In the genomic region with DNA sequence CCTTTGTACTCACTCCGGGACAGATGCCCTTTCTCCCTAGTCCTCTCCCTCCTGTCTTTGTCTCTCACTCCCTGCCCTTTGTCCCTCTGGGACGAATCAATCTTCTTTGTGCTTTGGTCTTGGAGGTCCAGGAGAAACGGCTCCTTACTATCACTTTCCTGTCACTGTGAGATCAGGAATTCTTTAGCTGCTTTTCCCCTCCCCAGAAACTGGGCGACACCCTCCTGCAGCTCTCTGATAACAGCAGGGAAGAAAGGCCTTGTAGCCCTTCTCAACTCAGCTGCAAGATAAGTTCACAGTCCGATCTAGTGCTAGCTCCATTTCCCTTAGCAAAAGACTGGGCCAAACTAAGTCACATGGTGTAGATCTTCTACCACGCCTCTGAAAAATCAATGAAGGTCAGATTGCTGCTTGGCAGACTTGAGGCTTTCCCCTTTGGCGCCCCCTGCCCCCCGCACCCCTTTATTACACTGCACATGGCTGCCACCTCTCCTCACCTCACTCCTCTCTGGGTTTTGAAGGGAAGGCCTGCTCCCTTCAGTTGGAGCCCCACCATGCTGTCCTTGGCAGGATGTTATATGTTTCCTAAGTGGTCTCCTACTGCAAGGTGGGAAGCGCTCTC, we compare ENCODE assay signal across 8 mouse cellular contexts. TPM values are rescaled to one million over a fixed set of nuclear protein-coding genes. Genes with fewer than 3 reads are reported as not detected.
DNase-seq lines count a peak whose midpoint lies in the region; ATAC-seq and TF ChIP-seq lines count a peak whose summit lies in the region.
"Had no signal": no experiment of that assay in that cellular context is flagged by ENCODE, and none has a peak within 500 bp of the region (broad histone marks: within the 10 kb centered on the region; RNA-seq: fewer than 3 reads in every experiment).

No protein-coding gene starts in this region.

- H3K4me1 ChIP-seq in bone marrow macrophage, adult 2 months (ENCODE audit: control insufficient read depth, insufficient read depth, low read length): peaks cover 8% of the 10 kb centered on the region
- peaks cover 9% of the 10 kb centered on the region for H3K4me1 ChIP-seq in midbrain, embryonic 13.5 days (replicated peaks)

- DNase-seq in layer of hippocampus, adult 2 months (ENCODE audit: low spot score in 2 of 2): no peak
- no peak for DNase-seq in layer of hippocampus, postnatal 25 days (ENCODE audit: extremely low spot score in 1 of 2, low spot score in 1 of 2)
- DNase-seq in forelimb bud, embryonic 11.5 days (ENCODE audit: low read depth, low spot score): peak; percentile 37
- DNase-seq in gastrocnemius, postnatal 10 days: no peak
- no peak for DNase-seq in layer of hippocampus, postnatal 14 days (ENCODE audit: low spot score in 2 of 2)

- WGBS in midbrain, embryonic 13.5 days: 19% methylated on average over 9 of the region's 9 CpGs

- peaks cover 26% of the 10 kb centered on the region for H3K36me3 ChIP-seq in midbrain, embryonic 13.5 days

- peak; percentile 54 for TF ChIP-seq CTCF in layer of hippocampus, adult 2 months (conservative IDR thresholded peaks at IDR 0.05)
- peak; percentile 30; the same call in 1 of the 2 replicates for TF ChIP-seq CTCF in bone marrow macrophage, adult 2 months (IDR thresholded peaks at IDR 0.05; ENCODE audit: low read depth, low read length)

- H3K9ac ChIP-seq in midbrain, embryonic 13.5 days (replicated peaks): peak overlapping the region; percentile 8; the same call in 1 of the 2 replicates

- no peak overlapping the region for H3K27ac ChIP-seq in layer of hippocampus, adult 2 months
- no peak overlapping the region for H3K27ac ChIP-seq in bone marrow macrophage, adult 2 months (ENCODE audit: insufficient read depth, low read depth, low read length)
- H3K27ac ChIP-seq in midbrain, embryonic 13.5 days: no peak overlapping the region

- no peak overlapping the region for H3K4me3 ChIP-seq in layer of hippocampus, adult 2 months
- H3K4me3 ChIP-seq in bone marrow macrophage, adult 2 months (ENCODE audit: insufficient read depth, low read length): no peak overlapping the region
- no peak overlapping the region for H3K4me3 ChIP-seq in midbrain, embryonic 13.5 days (replicated peaks)

- H3K27me3 ChIP-seq in midbrain, embryonic 13.5 days: 0 out of 2 replicates have a peak, but pooled peaks cover 13% of the 10 kb centered on the region

- ATAC-seq in midbrain, embryonic 13.5 days: no peak

- no peak overlapping the region for H3K4me2 ChIP-seq in midbrain, embryonic 13.5 days (replicated peaks)

- no peaks in the 10 kb centered on the region for H3K9me3 ChIP-seq in midbrain, embryonic 13.5 days

- no peak for TF ChIP-seq POLR2A in bone marrow macrophage, adult 2 months (IDR thresholded peaks at IDR 0.05; ENCODE audit: borderline replicate concordance, low read depth, low read length)

RNA-seq across cellular contexts. Expression of gene BC017158, which starts 8.9 kb away (rescaled TPM):
- total RNA-seq in layer of hippocampus, adult 2 months (2021): 10 to 100 TPM; 26.5 to 27.0 TPM
- 10 to 100 TPM; 24.1 to 24.6 TPM for total RNA-seq in layer of hippocampus, postnatal 25 days (2021)
- 16.7 and 18.4 TPM in 2 replicates for polyA plus RNA-seq in bone marrow macrophage, adult 2 months (2012; ENCODE audit: insufficient read depth, insufficient read length, missing spikeins)
- polyA plus RNA-seq in midbrain, embryonic 13.5 days (2015; fragmentation: Nextera tagmentation; extraction: Ambion mirVana): 17.5 and 17.7 TPM in 2 replicates
- 10 to 100 TPM in 1 of 2 experiments, 1 to 10 TPM in 1; 7.0 to 11.9 TPM for total RNA-seq in gastrocnemius, postnatal 10 days (2021)
- 10 to 100 TPM; 23.6 to 24.6 TPM for total RNA-seq in layer of hippocampus, postnatal 14 days (2021)

RNA-seq across cellular contexts. Expression of gene Slc5a2, which starts 23.6 kb away (rescaled TPM):
- total RNA-seq in layer of hippocampus, adult 2 months (2021): not detected
- total RNA-seq in layer of hippocampus, postnatal 25 days (2021): not detected
- not detected in 2 replicates for polyA plus RNA-seq in bone marrow macrophage, adult 2 months (2012; ENCODE audit: insufficient read depth, insufficient read length, missing spikeins)
- polyA plus RNA-seq in midbrain, embryonic 13.5 days (2015; fragmentation: Nextera tagmentation; extraction: Ambion mirVana): not detected in 2 replicates
- total RNA-seq in gastrocnemius, postnatal 10 days (2021): not detected
- total RNA-seq in layer of hippocampus, postnatal 14 days (2021): not detected
- total RNA-seq: heart, postnatal 10 days had no signal

RNA-seq across cellular contexts. Expression of gene Tgfb1i1, which starts 42.4 kb away (rescaled TPM):
- total RNA-seq in layer of hippocampus, adult 2 months (2021): 10 to 100 TPM; 12.1 to 13.9 TPM
- 10 to 100 TPM; 16.3 to 20.4 TPM for total RNA-seq in layer of hippocampus, postnatal 25 days (2021)
- 1.2 and 1.7 TPM in 2 replicates for polyA plus RNA-seq in bone marrow macrophage, adult 2 months (2012; ENCODE audit: insufficient read depth, insufficient read length, missing spikeins)
- 21.7 and 23.0 TPM in 2 replicates for polyA plus RNA-seq in midbrain, embryonic 13.5 days (2015; fragmentation: Nextera tagmentation; extraction: Ambion mirVana)
- 10 to 100 TPM; 23.1 to 30.3 TPM for total RNA-seq in gastrocnemius, postnatal 10 days (2021)
- total RNA-seq in layer of hippocampus, postnatal 14 days (2021): 10 to 100 TPM; 22.6 to 24.1 TPM

RNA-seq across cellular contexts. Expression of gene 9130023H24Rik, which starts 51.2 kb away (rescaled TPM):
- 1 to 10 TPM; 3.5 to 4.0 TPM for total RNA-seq in layer of hippocampus, adult 2 months (2021)
- 1 to 10 TPM; 3.6 to 3.9 TPM for total RNA-seq in layer of hippocampus, postnatal 25 days (2021)
- 2.5 and 2.8 TPM in 2 replicates for polyA plus RNA-seq in bone marrow macrophage, adult 2 months (2012; ENCODE audit: insufficient read depth, insufficient read length, missing spikeins)
- polyA plus RNA-seq in midbrain, embryonic 13.5 days (2015; fragmentation: Nextera tagmentation; extraction: Ambion mirVana): 11.0 and 11.5 TPM in 2 replicates
- total RNA-seq in gastrocnemius, postnatal 10 days (2021): 1 to 10 TPM; 3.5 to 4.6 TPM
- total RNA-seq in layer of hippocampus, postnatal 14 days (2021): 1 to 10 TPM; 3.6 to 4.1 TPM

RNA-seq across cellular contexts. Expression of gene Armc5, which starts 51.9 kb away (rescaled TPM):
- 10 to 100 TPM; 10.9 to 12.6 TPM for total RNA-seq in layer of hippocampus, adult 2 months (2021)
- total RNA-seq in layer of hippocampus, postnatal 25 days (2021): 10 to 100 TPM; 12.4 to 13.2 TPM
- 14.6 and 15.0 TPM in 2 replicates for polyA plus RNA-seq in bone marrow macrophage, adult 2 months (2012; ENCODE audit: insufficient read depth, insufficient read length, missing spikeins)
- 12.5 and 13.9 TPM in 2 replicates for polyA plus RNA-seq in midbrain, embryonic 13.5 days (2015; fragmentation: Nextera tagmentation; extraction: Ambion mirVana)
- total RNA-seq in gastrocnemius, postnatal 10 days (2021): 10 to 100 TPM; 10.7 to 14.7 TPM
- 10 to 100 TPM; 10.5 to 13.7 TPM for total RNA-seq in layer of hippocampus, postnatal 14 days (2021)
